In genomic region chr5:148512042-148512640, GRCm38 (mm10) we compare ENCODE assay signal across 15 mouse cellular contexts. TPM values are rescaled to one million over a fixed set of nuclear protein-coding genes. Genes with fewer than 3 reads are reported as not detected.
DNase-seq lines count a peak whose midpoint lies in the region; ATAC-seq and TF ChIP-seq lines count a peak whose summit lies in the region.
"Had no signal": no experiment of that assay in that cellular context is flagged by ENCODE, and none has a peak within 500 bp of the region (broad histone marks: within the 10 kb centered on the region; RNA-seq: fewer than 3 reads in every experiment).

No protein-coding gene starts in this region.

- TF ChIP-seq POLR2A in kidney, adult 2 months (IDR thresholded peaks at IDR 0.05; ENCODE audit: low read depth, low read length) = no peak
- TF ChIP-seq POLR2A in MEL (IDR thresholded peaks at IDR 0.05; ENCODE audit: control insufficient read depth in 1 of 2, insufficient read depth in 1 of 2, low read depth in 1 of 2, low read length in 2 of 2, poor library complexity in 1 of 2) = no peak

- no peak for TF ChIP-seq EP300 in MEL (IDR thresholded peaks at IDR 0.05; ENCODE audit: low read depth in 1 of 2, low read length in 2 of 2)

- peaks cover 42% of the 10 kb centered on the region for H3K36me3 ChIP-seq in kidney, embryonic 15.5 days
- H3K36me3 ChIP-seq in kidney, adult 2 months (ENCODE audit: control insufficient read depth, insufficient read depth, low read length) = no peaks in the 10 kb centered on the region; the same call in 1 of the 2 replicates
- H3K36me3 ChIP-seq in MEL (ENCODE audit: control insufficient read depth in 1 of 2, insufficient read depth in 2 of 2, low read length in 2 of 2) = peaks cover 2 to 48% of the 10 kb centered on the region in 2 experiments; a peak in 3 of 4 replicates

- no peaks in the 10 kb centered on the region for H3K9me3 ChIP-seq in kidney, embryonic 15.5 days (replicated peaks)
- H3K9me3 ChIP-seq in MEL (replicated peaks; ENCODE audit: insufficient read depth, low read length) = no peaks in the 10 kb centered on the region
- H3K9me3 ChIP-seq: heart, embryonic 13.5 days; hindbrain, embryonic 10.5 days; liver, embryonic 15.5 days had no signal

- H3K9ac ChIP-seq in kidney, embryonic 15.5 days = no peak overlapping the region
- no peak overlapping the region for H3K9ac ChIP-seq in MEL (ENCODE audit: control insufficient read depth, low read depth, low read length, poor library complexity, severe bottlenecking)
- H3K9ac ChIP-seq: heart, embryonic 13.5 days; liver, embryonic 15.5 days had no signal

- TF ChIP-seq CTCF in kidney, adult 2 months (conservative IDR thresholded peaks at IDR 0.05; ENCODE audit: insufficient read depth, insufficient read length, low read depth, low read length) = no peak
- TF ChIP-seq CTCF in MEL (IDR thresholded peaks at IDR 0.05 in 2 of 3, conservative IDR thresholded peaks at IDR 0.05 in 1 of 3; ENCODE audit: control insufficient read depth in 1 of 3, insufficient read depth in 1 of 3, low read depth in 2 of 3, low read length in 3 of 3, poor library complexity in 1 of 3, severe bottlenecking in 1 of 3) = no peak

- 68% methylated on average over 5 of the region's 5 CpGs for whole genome bisulfite sequencing in kidney, embryonic 15.5 days
- 60% methylated on average over 5 of the region's 5 CpGs for WGBS in kidney, adult 2 months

- H3K27ac ChIP-seq in kidney, embryonic 15.5 days = peak overlapping the region; percentile 27; the same call in 1 of the 2 replicates
- no peak overlapping the region for H3K27ac ChIP-seq in kidney, adult 2 months (ENCODE audit: insufficient read depth, low read depth, low read length)
- H3K27ac ChIP-seq in MEL (ENCODE audit: control insufficient read depth, low read depth, low read length) = no peak overlapping the region
- H3K27ac ChIP-seq: heart, embryonic 13.5 days; hindbrain, embryonic 10.5 days; liver, embryonic 15.5 days had no signal

- ATAC-seq in kidney, embryonic 15.5 days (replicated peaks; ENCODE audit: low FRiP score) = no peak
- ATAC-seq: forebrain, embryonic 16.5 days had no signal

- no peak overlapping the region for H3K4me3 ChIP-seq in kidney, embryonic 15.5 days (replicated peaks)
- H3K4me3 ChIP-seq in kidney, adult 2 months (ENCODE audit: insufficient read depth, low read depth, low read length) = no peak overlapping the region
- H3K4me3 ChIP-seq in MEL (ENCODE audit: control insufficient read depth in 1 of 2, insufficient read depth in 1 of 2, low read depth in 2 of 2, low read length in 2 of 2) = no peak overlapping the region
- H3K4me3 ChIP-seq: heart, embryonic 13.5 days; hindbrain, embryonic 10.5 days; liver, embryonic 15.5 days had no signal

- TF ChIP-seq RAD21 in MEL (IDR thresholded peaks at IDR 0.05; ENCODE audit: low read depth, low read length) = no peak

- no peak for DNase-seq in kidney, adult 2 months
- DNase-seq in 416B (ENCODE audit: low read depth) = peak; percentile 27
- peak; percentile 69 for DNase-seq in MEL (ENCODE audit: low read depth, low spot score)
- DNase-seq in lung, postnatal 14 days = peak; percentile 45
- no peak for DNase-seq in spleen, postnatal 14 days (ENCODE audit: low spot score in 2 of 2)
- no peak for DNase-seq in urinary bladder, postnatal 25 days (ENCODE audit: low spot score)
- DNase-seq: cerebellum, postnatal 10 days; gastrocnemius, postnatal 25 days; kidney, adult 9 months; layer of hippocampus, postnatal 36 days had no signal

- no peaks in the 10 kb centered on the region for H3K27me3 ChIP-seq in kidney, embryonic 15.5 days
- no peaks in the 10 kb centered on the region for H3K27me3 ChIP-seq in kidney, adult 2 months (replicated peaks; ENCODE audit: control insufficient read depth, insufficient read depth, low read length)
- no peaks in the 10 kb centered on the region for H3K27me3 ChIP-seq in MEL (ENCODE audit: control insufficient read depth in 1 of 2, insufficient read depth in 2 of 2, low read length in 2 of 2)
- H3K27me3 ChIP-seq: heart, embryonic 13.5 days; liver, embryonic 15.5 days had no signal

- no peak overlapping the region for H3K4me2 ChIP-seq in kidney, embryonic 15.5 days
- H3K4me2 ChIP-seq: heart, embryonic 13.5 days; liver, embryonic 15.5 days had no signal

- H3K79me2 ChIP-seq in MEL (ENCODE audit: control insufficient read depth, insufficient read depth, low read length, poor library complexity) = peaks cover 13% of the 10 kb centered on the region

- H3K4me1 ChIP-seq in kidney, embryonic 15.5 days = peaks cover 16% of the 10 kb centered on the region
- H3K4me1 ChIP-seq in kidney, adult 2 months (ENCODE audit: control insufficient read depth, insufficient read depth, low read length) = peaks cover 8% of the 10 kb centered on the region; the same call in 1 of the 2 replicates
- peaks cover 21 to 40% of the 10 kb centered on the region in 2 experiments for H3K4me1 ChIP-seq in MEL (ENCODE audit: control insufficient read depth in 1 of 2, insufficient read depth in 2 of 2, low read length in 2 of 2)

TF ChIP-seq in MEL, 35 proteins besides CTCF, POLR2A, EP300 and RAD21:
- TF ChIP-seq USF1 (IDR thresholded peaks at IDR 0.05; ENCODE audit: low read depth, low read length) (no peak), TCF12 (IDR thresholded peaks at IDR 0.05; ENCODE audit: low read depth, low read length) (no peak), BHLHE40 (IDR thresholded peaks at IDR 0.05; ENCODE audit: borderline replicate concordance, low read depth, low read length) (no peak), ZC3H11A (IDR thresholded peaks at IDR 0.05; ENCODE audit: low read depth, low read length) (no peak), GATA1 (IDR thresholded peaks at IDR 0.05; ENCODE audit: low read depth, low read length) (0 out of 2 replicates have a peak, but pooled peaks have one; percentile 8), TAL1 (IDR thresholded peaks at IDR 0.05; ENCODE audit: low read length) (no peak), MAFK (IDR thresholded peaks at IDR 0.05; ENCODE audit: borderline replicate concordance, low read depth, low read length) (no peak)

RNA-seq across cellular contexts. Expression of gene Ubl3, which starts 40.4 kb away (rescaled TPM):
- polyA plus RNA-seq in kidney, embryonic 15.5 days (2015; fragmentation: Nextera tagmentation; extraction: Ambion mirVana) = 68.8 and 76.0 TPM in 2 replicates
- 71.2 and 71.3 TPM in 2 replicates for polyA plus RNA-seq in kidney, adult 2 months (2012; rRNA removed)
- total RNA-seq in MEL (2012; rRNA removed) = 41.0 and 50.7 TPM in 2 replicates
- polyA plus RNA-seq in MEL (2012; ENCODE audit: insufficient read depth in 1 of 2, insufficient read length in 2 of 2, low read depth in 1 of 2, low replicate concordance in 2 of 2, missing spikeins in 1 of 2) = 10 to 100 TPM in 1 of 2 experiments, not detected in 1; 59.0 TPM

Comparison
In these comparisons a context has a peak if more than half of its experiments do, and no peak if none do; other contexts are left out.
1. DNase-seq: peak in 416B (single experiment), MEL (single experiment) and lung, postnatal 14 days (single experiment); none in kidney, adult 2 months (single experiment), spleen, postnatal 14 days (0 of 2) and urinary bladder, postnatal 25 days (single experiment).